Mouse (Mus musculus): ENCODE results near the gene Rdh1.

- TF ChIP-seq CTCF (IDR thresholded peaks at IDR 0.05; ENCODE audit: extremely low read depth, insufficient read depth, insufficient read length, insufficient replicate concordance) (no peak), POLR2A (IDR thresholded peaks at IDR 0.05; ENCODE audit: low read depth, low read length) (no peak)
Measured at GRCm38 (mm10) chr10:127776011-127776410, 16.5 kb downstream of the Rdh1 start, which contains the start of gene Rdh9.

All from spleen, adult 2 months (tissue).